Mouse (Mus musculus) gonadal fat pad, adult 2 months (tissue): ENCODE measurements around the gene H1f0. TPM values are rescaled to one million over a fixed set of nuclear protein-coding genes. Genes with fewer than 3 reads are reported as not detected.

Experiments
- DNase-seq: peaks from one replicate; pipeline ENCODE4 v3.0.0-alpha.2; 2012; ENCODE audit warnings: low read depth
- polyA plus RNA-seq: library from polyadenylated mRNA; depleted of rRNA; stranded (reverse); fragments of >200 nt; gene quantifications from 2 replicates; pipeline ENCODE4 v1.2.3, GENCODE M21; 2012; rRNA removed

Gene H1f0
- polyA plus RNA-seq, 1 experiment: 71.6 TPM

GRCm38 (mm10) chr15:79068416-79068815 is 40.2 kb downstream of the H1f0 start:
- DNase-seq: no peak

- DNase-seq: no peak
Measured at GRCm38 (mm10) chr15:79071117-79072039, 43.1 kb downstream of the H1f0 start.

GRCm38 (mm10) chr15:79073752-79074151 is 45.5 kb downstream of the H1f0 start:
- DNase-seq: no peak

GRCm38 (mm10) chr15:79074446-79074845 is 46.2 kb downstream of the H1f0 start:
- no peak for DNase-seq

- no peak for DNase-seq
Measured at GRCm38 (mm10) chr15:79074913-79075532, 46.8 kb downstream of the H1f0 start, which contains the start of gene Eif3l. Gene Eif3l, plus strand, starts transcription at chr15:79075179.

GRCm38 (mm10) chr15:79075658-79076365 is 47.6 kb downstream of the H1f0 start:
- no peak for DNase-seq

- no peak for DNase-seq
Measured at GRCm38 (mm10) chr15:79079567-79079966, 51.3 kb downstream of the H1f0 start.

Other genes with a start within 250 kb of the H1f0 start
- gene Card10, start 225.4 kb upstream of the H1f0 start, polyA plus RNA-seq: 34.4 and 42.9 TPM in 2 replicates
- gene Cdc42ep1, start 185.8 kb upstream of the H1f0 start, polyA plus RNA-seq: 80.3 and 115 TPM in 2 replicates
- gene Lgals2, start 172.9 kb upstream of the H1f0 start, polyA plus RNA-seq: 2.4 and 5.9 TPM in 2 replicates
- 69.0 and 70.0 TPM in 2 replicates for gene Gga1, start 151.3 kb upstream of the H1f0 start, polyA plus RNA-seq
- gene Gm49510, start 128.8 kb upstream of the H1f0 start, polyA plus RNA-seq: not detected in 2 replicates
- 23.4 and 24.5 TPM in 2 replicates for gene Sh3bp1, start 128.7 kb upstream of the H1f0 start, polyA plus RNA-seq
- gene Pdxp, start 114.5 kb upstream of the H1f0 start, polyA plus RNA-seq: 6.2 and 8.8 TPM in 2 replicates
- 1,886 and 3,971 TPM in 2 replicates for gene Lgals1, start 101.7 kb upstream of the H1f0 start, polyA plus RNA-seq
- 28.1 and 30.2 TPM in 2 replicates for gene Nol12, start 93.5 kb upstream of the H1f0 start, polyA plus RNA-seq
- gene Triobp, start 80.7 kb upstream of the H1f0 start, polyA plus RNA-seq: 57.0 and 69.1 TPM in 2 replicates
- gene Galr3, start 13.4 kb downstream of the H1f0 start, polyA plus RNA-seq: 1.7 and 2.9 TPM in 2 replicates
- gene Ankrd54, start 34.4 kb downstream of the H1f0 start, polyA plus RNA-seq: 58.2 and 59.8 TPM in 2 replicates
- gene Eif3l, start 46.7 kb downstream of the H1f0 start, polyA plus RNA-seq: 176 and 195 TPM in 2 replicates
- 25.2 and 28.3 TPM in 2 replicates for gene Micall1, start 80.4 kb downstream of the H1f0 start, polyA plus RNA-seq
- 41.4 and 56.3 TPM in 2 replicates for gene Polr2f, start 112.6 kb downstream of the H1f0 start, polyA plus RNA-seq
- gene 1700088E04Rik, start 112.8 kb downstream of the H1f0 start, polyA plus RNA-seq: 15.7 and 15.8 TPM in 2 replicates
- gene Sox10, start 136.8 kb downstream of the H1f0 start, polyA plus RNA-seq: 0.85 and 1.5 TPM in 2 replicates
- gene Pick1, start 200.7 kb downstream of the H1f0 start, polyA plus RNA-seq: 33.0 and 33.9 TPM in 2 replicates
- gene Gm49486, start 200.9 kb downstream of the H1f0 start, polyA plus RNA-seq: 0.11 and 0.46 TPM in 2 replicates
- gene Slc16a8, start 226.3 kb downstream of the H1f0 start, polyA plus RNA-seq: 0.06 and 0.26 TPM in 2 replicates